Mouse (Mus musculus): ENCODE data around the gene Iqcd. TPM values are rescaled to one million over a fixed set of nuclear protein-coding genes. Genes with fewer than 3 reads are reported as not detected.

The Iqcd gene
- total RNA-seq, 4 experiments from 2014 or later = not detected

DNA sequence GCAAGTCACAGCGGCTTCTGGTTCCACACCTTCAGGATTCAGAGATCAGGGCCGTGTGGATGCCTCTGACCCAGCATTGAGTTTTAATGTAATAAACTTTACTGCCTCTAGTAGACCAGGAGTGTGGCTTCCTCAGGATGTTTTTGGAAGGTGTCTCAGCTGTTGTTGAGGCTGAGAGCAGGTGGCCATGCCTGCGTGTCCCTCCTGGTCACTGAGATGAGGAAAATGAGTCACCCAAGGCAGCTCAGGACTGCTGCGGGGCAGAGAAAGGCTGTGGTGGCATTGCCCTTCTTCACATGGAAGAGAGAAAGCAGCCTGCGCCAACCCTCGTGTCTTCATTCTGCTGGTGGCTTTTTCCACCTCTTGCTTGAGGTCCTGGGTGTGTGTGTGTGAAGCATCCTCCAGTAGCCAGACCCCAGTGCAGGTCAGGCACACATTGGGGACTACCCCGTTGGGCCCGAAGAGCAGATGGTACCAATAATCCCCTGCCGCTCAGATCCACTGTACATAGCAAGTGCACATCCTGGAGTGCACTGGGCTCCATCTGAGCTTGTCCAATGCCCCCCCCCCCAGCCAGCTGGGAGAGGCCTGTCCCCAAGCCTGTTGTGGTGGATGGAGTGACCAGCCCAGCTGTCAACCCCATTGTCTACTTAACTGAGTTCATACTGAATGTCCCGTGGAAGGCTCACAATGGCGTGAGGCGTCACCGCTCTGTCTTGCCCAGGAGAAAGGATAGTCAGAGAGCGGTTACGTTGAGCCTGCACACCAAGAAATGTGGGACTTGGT is 38.9 kb downstream of the Iqcd start:
- DNase-seq (ENCODE audit: low spot score in 2 of 2) = no peak

DNA sequence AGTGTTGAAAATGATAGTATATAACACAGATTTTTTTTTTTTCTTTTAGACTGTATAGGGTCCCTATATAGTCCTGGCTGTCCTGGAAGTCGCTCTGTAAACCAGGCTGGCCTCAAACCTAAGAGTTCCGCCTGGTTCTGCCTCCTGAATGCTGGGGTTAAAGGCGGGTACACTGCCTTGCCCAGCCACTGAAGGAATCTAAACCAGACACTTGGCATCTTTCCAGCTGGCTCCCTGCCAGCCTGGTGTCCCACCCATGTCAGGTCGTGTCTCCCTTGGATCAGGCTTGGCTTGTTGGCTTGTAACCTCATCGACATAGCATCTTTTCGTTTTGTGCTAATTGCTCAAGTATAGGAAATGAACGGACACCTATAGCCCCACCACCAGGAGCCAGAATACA is 39.8 kb downstream of the Iqcd start:
- no peak for DNase-seq (ENCODE audit: low spot score in 2 of 2)

DNA sequence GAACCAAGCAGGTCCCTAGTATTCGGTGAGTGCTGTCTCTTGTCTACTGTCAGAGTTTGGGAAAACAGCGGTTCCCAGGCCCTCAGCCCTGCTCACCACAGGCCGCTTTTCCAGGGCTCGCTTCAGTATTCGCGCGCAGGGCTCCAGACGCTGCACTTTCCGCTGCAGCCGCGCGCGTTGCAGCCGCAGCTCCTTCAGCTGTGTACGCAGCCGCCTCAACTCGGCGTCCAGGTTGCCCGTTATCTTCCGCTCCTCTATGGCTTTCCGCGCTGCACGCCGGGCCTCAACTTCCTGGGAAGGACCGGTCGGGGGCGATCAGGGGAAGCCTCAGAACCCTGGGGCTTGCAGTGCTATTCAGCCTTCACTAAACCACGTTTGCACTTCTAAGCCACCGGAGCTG is 42.3 kb downstream of the Iqcd start:
- DNase-seq (ENCODE audit: low spot score in 2 of 2) = no peak

DNA sequence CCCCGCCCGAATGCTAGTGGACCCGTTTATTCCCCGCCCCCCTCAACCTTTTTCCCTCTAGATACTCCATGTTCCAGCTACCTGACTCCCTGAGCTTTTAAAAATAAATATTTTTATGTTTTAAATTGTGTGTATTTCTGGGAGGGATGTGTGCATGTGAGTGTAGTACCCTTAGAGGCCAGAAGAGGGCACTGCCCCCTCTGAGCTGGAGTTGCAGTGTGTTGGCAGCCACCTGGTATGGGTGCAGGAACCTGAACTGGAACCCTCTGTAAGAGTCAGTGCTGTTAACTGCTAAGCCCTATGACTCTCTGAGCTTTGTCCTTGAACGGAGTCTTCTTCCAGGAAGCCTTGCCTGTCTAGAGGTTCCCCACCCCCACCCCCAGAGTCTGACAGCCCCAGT is 43.1 kb downstream of the Iqcd start:
- DNase-seq (ENCODE audit: low spot score in 2 of 2) = no peak

DNA sequence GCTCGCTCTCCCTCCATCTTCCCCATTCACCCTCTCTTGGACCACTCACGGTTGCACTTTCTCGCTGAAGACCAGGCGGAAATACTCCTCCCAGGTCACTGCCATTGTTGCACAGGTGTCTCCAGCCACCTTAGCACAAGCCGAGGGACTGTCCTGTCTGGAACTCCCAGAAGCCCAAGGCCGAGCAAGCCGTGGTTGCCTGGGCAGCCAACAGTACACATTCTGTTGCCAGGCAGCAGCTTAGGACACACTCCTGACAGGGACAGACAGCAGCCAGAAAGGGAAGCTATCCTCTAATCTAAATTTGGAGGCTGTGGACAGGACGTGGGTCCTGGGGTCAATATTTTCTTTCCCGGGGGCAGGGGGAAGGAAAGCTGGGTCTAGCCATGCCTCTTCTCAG is 45.3 kb downstream of the Iqcd start, which contains the start of gene Cfap73:
Cfap73 (minus strand) TSS at position 105 of the 400 bp plus-strand sequence.
- DNase-seq (ENCODE audit: low spot score in 2 of 2) = no peak

DNA sequence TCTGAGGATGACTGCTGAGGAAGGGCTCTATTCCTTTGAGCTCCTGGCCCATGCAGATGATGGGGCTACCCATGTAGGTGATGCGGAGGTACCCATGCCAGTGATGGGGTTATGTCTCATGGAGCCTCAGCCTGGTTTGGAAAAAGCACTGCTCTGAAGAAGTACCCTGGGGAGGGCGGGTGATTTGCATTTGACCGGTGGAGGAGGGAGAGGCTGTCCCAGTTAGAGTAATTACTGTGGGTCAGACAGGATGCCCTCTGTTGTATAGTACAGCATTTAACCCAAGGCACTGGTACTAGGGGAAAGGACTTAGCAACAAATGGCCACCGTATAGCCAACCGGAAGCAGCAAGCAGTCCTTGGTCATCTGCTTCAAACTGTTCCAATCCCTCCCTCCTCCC is 46.0 kb downstream of the Iqcd start:
- DNase-seq (ENCODE audit: low spot score in 2 of 2) = no peak

DNA sequence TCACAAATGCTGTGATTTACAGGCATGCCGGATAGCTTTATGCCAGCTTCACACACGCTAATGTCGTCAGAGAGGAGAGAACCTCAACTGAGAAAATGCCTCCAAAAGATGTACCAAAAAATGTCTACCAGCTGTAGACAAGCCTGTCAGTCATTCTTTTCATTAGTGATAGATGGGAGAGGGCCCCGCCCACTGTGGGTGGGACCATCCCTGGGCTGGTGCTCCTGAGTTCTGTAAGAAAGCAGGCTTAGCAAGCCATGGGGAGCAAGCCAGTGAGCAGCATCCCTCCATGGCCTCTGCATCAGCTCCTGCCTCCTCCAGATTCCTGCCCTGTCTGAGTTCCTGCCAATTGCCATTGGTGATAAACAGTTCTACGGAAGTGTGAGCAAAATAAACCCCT is 46.8 kb downstream of the Iqcd start:
- DNase-seq (ENCODE audit: low spot score in 2 of 2) = no peak

DNA sequence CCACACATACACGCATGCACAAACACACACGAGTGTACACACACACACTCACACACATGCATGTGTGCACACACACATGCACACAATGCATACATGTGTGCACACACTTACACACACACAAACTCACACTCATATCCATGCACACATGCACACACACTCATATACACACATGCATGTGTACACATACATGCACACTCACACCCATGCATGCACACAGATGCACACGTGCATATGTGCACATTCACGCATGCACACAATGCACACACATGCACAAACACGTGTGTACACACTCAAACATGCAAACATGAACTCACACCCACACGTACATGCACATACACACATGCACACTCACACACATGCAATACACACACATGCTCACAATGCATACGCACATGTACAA is 51.3 kb downstream of the Iqcd start:
- no peak for DNase-seq (ENCODE audit: low spot score in 2 of 2)

DNA sequence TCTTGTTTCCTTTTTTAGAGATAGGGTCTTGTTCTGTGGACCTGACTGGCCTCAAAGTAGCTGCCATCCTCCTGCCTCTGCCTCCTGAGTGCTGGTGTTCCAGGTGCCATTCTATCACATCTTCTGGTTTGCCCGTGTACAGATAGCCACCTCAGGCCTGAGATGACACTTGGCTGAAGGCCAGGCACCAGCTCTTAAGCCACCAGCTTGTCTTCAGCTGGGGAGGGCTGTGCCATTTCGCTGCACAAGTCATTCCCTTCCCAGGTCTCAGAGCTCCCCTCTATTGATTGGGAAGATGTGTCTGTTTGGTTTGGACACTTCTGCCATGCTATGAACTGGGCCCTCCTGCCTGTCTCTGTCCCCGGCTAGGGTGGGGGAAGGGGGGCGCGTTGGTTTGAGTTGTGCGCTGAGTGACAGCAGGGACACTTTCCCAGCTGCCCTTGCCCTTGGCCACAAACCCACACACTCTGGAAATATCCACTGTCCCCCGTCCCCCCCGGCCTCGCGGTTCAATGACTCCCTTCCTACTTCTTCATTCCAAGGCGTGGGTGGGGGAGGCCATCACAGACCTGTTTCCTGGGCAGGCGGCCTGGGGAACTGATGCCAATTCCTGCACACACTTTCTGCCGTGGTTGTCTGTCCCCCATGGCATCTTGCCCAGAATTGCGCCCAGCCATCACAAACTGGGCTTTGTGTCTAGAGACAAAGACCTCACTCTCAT is 54.7 kb downstream of the Iqcd start:
- DNase-seq (ENCODE audit: low spot score in 2 of 2) = no peak

DNA sequence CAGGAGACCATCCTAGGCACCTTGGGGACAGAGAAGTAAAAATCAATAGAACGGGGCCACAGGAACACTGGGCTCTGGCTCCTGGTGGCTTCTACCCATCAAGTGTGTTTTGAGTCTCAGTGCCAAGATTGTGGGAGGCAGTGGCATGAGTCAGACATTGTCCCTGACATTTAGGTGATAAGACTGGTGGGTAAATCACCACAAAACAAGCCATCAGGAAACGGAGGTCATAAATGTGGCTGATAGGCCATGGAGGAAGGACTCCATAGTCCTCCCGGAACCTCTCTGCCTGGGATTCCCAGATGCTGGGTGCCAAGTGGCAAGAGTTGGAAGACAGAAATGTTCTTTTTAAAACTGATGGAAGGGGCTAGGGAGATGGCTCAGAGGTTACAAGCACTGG is 55.4 kb downstream of the Iqcd start:
- DNase-seq (ENCODE audit: low spot score in 2 of 2) = no peak

DNA sequence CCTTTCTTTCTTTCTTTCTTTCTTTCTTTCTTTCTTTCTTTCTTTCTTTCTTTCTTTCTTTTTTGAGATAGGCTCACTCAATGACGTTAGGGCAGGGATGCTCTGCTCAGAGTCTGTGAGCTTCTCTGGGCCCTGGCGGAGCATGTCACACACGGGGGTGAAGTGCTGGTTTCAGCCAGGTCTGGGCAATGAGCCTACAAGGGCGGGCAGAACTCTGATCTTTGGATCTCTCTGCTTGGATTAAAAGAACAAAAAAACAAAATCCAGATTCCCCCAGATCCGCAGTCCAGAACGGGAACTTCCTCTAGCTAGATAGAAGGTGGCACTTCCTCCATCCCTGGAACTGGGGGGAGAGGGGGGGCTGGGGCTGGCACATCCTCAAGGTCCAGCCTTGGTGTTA is 57.0 kb downstream of the Iqcd start:
- DNase-seq (ENCODE audit: low spot score in 2 of 2) = no peak

DNA sequence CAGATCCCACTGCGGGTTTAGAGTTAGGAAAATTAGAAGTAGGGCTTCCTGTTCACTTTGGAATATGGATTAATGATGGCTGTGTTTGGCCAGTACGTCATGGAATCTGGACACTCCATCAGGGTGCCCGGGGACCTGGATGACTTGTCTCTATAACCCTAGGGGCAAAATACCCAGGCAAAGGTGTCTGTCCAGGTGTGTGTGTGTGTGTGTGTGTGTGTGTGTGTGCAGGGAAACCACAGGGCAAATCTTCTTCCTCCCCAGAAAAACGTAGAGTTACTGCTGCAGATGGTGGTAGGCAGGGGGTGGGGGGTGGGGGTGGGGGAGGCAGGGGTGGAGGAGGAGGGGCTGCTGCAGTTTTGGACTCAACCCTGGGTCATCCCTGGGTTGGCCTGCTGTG is 58.5 kb downstream of the Iqcd start:
- DNase-seq (ENCODE audit: low spot score in 2 of 2) = no peak

DNA sequence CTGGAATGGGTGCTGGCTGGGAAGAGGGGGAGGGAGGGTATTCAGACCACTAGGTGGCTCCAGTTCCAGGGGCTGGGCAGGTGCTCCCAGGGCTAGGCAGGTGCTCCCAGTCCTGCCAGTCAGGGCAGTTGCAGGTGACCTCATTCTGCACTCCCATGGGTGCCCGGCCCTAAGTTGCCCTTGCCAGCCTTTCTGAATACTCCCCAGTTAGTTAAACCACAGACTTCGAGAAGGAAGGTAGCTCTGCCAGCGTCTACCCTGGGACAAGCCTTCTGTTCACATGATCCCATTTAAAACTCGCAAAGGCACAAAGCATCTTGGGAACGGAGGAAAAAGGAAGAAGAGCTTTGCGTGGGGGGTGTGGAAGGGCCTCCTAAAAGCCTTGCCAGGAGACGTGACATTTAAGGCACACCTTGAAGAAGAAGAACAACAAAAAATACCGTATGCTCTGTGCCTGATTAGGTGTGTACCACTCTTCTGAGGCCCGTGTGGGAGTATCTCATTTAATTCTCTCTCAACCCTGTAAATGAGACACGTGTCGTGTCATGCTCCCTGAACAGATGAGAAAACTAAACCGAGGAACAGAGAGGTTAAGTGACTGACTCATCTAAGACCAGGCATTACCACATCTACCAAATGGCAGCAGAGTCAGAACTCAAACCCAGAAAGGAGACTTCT is 59.1 kb downstream of the Iqcd start:
- DNase-seq (ENCODE audit: low spot score in 2 of 2) = no peak

DNA sequence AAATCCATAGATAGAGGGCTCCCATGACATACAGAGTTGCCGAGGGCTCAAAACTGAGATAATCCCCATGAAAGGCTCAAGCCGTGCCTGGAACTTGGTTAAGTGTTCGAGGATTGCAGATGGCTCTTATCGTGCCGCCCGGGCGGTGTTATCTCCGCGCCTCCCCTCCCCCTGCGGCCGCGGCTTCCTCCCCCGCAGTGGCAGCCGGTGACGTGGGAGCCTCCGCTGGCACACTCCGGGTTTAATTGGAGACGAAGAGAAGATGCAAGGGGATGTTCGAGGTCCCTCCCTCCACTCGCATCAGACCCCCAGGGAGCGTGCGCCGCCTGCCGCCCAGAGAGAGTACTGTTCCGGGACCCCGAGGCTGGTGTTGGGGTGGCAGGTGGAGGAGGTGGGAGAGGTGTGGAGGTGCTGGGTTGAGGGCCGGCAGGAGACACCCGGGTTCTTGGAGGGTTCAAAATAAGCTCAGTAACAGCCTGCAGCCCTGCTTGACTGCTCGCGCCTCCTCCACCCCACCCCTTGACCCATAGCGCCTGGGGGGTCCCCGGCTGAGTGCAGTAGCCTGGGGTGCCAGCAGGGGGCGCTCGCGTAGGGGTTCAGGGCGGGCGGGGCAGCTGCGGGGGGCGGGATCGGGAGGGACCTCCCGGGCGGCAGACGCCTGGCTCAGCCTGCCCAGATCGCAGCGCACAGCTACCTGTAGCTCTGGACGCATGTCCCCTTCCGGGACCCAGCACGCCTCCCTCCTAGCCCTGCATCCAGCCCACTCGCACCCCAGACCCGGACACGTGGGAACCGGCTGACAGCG is 60.0 kb downstream of the Iqcd start, which contains the start of gene Rasal1:
Rasal1 (plus strand) TSS at position 244 of the 805 bp plus-strand sequence.
- DNase-seq (ENCODE audit: low spot score in 2 of 2) = no peak

DNA sequence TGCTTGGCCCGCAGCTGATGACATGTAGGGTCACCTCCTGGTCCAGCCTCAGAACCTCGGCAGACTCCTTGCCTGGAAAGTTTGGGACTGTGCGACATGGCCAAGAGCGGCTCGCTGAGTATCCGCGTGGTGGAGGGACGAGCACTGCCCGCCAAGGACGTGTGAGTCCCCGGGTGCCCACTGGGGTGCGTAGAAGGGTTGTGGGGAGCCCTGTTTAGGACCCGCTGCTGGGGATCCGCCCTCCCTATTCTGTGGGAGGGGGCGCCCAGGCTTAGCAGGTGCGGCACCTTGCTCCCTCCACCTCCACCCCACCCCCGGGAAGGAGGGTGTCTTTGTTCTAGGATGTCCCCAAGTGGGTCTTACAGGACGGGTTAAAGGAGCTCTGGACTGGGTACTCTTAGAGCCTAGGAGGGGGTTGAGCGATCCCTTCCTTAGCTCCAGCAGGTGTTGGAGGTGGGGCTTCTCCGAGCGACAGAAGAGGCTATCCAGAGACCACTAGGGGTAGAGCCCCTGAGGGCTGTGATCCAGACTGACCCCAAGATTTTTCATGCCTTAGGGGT is 60.6 kb downstream of the Iqcd start:
- no peak for DNase-seq (ENCODE audit: low spot score in 2 of 2)

DNA sequence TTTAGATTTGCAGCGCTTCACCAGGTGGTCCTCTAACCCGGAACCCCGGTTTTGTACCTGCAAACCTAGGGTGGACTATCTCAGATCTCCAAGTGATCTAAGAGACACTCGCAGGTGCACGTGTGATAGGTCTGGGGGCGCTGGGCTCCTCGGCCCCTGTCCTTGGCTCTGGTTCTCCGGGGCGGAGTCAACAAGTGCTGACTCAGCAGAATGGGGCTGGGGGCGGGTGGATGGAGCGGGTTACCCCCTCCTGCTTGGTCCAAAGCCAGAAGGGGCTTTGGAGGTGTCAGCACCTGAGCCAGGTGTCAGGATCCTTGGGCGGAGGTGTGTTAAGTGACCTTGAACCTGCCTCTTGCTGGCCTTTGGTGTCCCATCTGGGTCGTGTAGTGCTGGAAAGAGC is 61.1 kb downstream of the Iqcd start:
- no peak for DNase-seq (ENCODE audit: low spot score in 2 of 2)

DNA sequence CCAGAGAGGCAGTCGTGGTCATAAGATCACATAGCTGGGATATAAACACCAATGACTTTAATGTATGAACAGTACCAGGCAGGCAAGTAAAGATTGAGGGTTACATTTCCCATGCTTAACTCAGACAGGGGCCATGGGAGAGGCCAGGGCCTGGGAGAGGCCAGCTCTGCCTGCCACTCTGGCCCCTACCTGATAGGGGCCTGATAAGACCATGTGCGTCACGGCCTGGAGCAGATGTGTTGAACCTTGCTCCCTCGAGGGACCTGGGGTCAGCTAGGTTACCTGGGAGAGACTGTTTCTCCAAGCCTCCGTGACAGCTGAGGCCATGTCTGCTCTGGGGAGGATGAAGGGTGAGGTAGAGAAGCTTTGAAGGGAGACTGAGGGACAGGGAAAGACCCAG is 62.4 kb downstream of the Iqcd start:
- DNase-seq (ENCODE audit: low spot score in 2 of 2) = no peak

DNA sequence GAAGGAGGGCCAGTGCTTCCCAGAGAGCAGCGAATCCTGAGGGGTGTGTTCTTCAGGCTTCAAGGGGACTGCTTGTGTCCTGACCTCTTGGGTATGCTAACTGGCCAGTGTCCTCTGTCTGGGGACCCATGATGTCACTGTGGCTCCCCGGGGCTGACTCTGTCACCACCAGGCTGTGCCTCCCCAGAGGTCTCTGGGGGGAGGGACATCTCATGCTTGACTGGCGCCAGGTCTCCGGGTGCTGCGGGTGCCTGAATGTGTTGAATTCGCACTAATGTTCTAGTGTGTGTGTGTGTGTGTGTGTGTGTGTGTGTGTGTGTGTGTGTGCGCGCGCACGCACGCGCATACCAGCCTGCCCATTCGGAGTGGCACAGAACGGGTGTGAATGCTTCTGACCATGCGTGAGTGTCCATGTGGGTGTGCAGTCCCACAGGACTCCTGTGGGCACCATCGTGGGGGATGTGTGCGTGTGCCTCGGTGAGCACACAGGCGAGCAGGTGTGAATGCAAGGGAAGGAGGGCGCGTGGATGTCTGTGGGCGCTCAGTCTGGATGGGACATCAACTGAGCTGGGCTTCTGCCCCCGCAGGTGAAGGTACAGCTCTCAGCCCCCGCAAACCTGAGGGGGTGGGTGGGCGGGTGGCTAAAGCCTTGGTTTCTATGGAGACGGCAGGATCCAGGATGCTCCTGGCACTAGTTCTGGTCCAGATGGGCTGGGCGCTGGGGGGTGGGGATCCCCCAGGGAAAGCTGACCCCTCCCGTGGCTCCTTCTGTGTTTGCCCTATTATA is 64.3 kb downstream of the Iqcd start:
- DNase-seq (ENCODE audit: low spot score in 2 of 2) = no peak

DNA sequence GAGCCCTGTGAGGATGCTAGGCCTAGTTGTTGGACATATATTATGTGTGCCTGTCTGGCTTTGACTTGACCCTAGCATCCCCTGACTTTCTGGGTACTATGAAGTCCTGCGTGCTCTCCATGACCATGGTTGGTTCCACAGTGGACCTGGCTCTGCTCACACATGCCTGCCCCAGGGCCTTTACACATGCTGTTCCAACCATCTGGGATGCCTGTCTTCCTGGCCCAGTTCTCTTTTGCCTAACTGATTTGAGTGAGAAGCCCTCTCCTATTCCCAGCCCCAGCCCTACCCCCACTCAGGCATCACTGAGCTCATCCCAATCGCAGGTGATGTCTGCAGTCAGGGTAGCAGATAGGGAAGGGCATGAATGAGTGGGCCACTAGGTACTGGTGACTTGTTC is 65.1 kb downstream of the Iqcd start:
- DNase-seq (ENCODE audit: low spot score in 2 of 2) = no peak

DNA sequence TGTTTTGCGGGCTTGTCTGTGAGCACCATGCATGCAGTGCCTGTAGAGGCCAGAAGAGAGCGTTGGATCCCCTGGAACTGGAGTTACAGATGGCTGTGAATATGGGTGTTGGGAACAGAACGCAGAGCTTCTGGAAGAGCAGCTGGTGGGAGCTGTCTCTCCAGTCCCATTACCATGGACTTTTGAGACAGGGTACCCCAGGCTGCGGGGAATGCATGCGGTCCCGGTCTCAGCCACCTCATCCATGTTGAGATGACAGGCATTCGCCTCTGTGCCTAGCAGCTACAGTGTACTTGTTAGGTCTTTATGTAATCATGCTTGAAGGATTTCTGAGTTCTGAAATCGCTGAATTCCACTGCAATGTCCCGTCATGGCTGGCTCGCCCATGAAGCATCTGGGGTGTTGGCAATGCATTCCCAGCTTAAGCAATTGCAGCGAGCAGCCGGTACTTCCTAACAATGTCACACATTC is 67.5 kb downstream of the Iqcd start:
- no peak for DNase-seq (ENCODE audit: low spot score in 2 of 2)

All from gastrocnemius, adult 8-10 months (tissue).